Mouse (Mus musculus): ENCODE measurements at regions not wholly inside any gene's neighbourhood (a gene's known extent, or its start where the extent isn't known, plus 50 kb on each side); places are given as distances from the start of the nearest gene placed in this dataset.

DNA sequence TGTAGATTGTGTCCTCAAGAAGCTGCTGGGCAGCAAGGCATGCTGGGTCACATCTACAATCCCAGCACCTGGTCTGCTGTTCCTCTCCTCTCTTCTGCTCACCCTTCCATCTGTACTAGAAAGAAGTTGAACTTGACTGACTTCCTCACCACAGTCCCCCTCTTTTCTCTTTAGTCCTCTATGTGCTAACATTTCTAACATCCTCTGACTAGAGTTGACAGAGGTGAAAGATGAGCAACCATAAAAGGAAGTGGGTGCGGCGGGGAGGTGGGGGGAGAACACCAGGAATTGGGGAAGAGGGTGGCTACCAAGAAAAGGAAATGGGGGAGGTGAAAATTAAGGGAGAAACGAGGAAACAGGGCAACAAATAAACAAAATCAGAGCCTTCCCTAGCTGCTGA is 319.3 kb downstream of the Insc start:
- Histone ChIP-seq H3K4me1 (ENCODE audit: control insufficient read depth, insufficient read depth, insufficient read length) (no peaks in the 10 kb centered on the region), H3K27me3 (ENCODE audit: control insufficient read depth, insufficient read depth, low read length) (no peaks in the 10 kb centered on the region), H3K4me3 (ENCODE audit: extremely low read depth, insufficient read depth, insufficient read length) (no peak overlapping the region), H3K36me3 (ENCODE audit: control insufficient read depth, insufficient read depth, low read length) (no peaks in the 10 kb centered on the region), H3K27ac (ENCODE audit: insufficient read depth, low read length) (no peak overlapping the region)
- DNase-seq (ENCODE audit: low read depth in 1 of 2, low spot score in 2 of 2): no peak
- no peak for TF ChIP-seq POLR2A (IDR thresholded peaks at IDR 0.05; ENCODE audit: low read depth, low read length)
- TF ChIP-seq CTCF (IDR thresholded peaks at IDR 0.05; ENCODE audit: extremely low read depth, insufficient read depth, insufficient read length, insufficient replicate concordance): no peak
- WGBS: 6% methylated on average over 3 of the region's 3 CpGs

DNA sequence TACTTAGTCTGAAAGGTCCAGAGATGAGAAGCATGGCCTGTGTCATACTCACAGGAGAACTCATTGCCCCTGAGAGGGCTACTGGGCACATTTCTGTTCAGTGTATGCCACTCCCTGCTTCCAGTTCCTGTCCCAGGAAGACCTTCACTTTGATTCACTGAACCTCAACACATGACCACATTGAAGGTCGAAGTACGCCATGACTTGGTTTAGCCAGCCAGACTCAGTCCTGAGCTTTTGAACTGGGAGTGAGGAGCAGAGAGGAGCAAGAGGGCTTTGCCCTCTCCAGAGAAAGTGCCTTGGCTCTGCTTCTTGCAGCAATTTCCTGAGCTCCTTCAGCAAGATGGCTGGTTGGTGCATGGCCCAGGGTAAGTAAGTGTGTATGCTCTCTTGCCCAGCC is 324.1 kb downstream of the Insc start:
- Histone ChIP-seq H3K36me3 (ENCODE audit: control insufficient read depth, insufficient read depth, low read length) (no peaks in the 10 kb centered on the region), H3K4me1 (ENCODE audit: control insufficient read depth, insufficient read depth, insufficient read length) (no peaks in the 10 kb centered on the region), H3K27me3 (ENCODE audit: control insufficient read depth, insufficient read depth, low read length) (no peaks in the 10 kb centered on the region), H3K4me3 (ENCODE audit: extremely low read depth, insufficient read depth, insufficient read length) (no peak overlapping the region), H3K27ac (ENCODE audit: insufficient read depth, low read length) (no peak overlapping the region)
- TF ChIP-seq POLR2A (IDR thresholded peaks at IDR 0.05; ENCODE audit: low read depth, low read length) (no peak), CTCF (IDR thresholded peaks at IDR 0.05; ENCODE audit: extremely low read depth, insufficient read depth, insufficient read length, insufficient replicate concordance) (no peak)
- 90% methylated on average over 2 of the region's 2 CpGs for WGBS
- DNase-seq (ENCODE audit: low read depth in 1 of 2, low spot score in 2 of 2): no peak

DNA sequence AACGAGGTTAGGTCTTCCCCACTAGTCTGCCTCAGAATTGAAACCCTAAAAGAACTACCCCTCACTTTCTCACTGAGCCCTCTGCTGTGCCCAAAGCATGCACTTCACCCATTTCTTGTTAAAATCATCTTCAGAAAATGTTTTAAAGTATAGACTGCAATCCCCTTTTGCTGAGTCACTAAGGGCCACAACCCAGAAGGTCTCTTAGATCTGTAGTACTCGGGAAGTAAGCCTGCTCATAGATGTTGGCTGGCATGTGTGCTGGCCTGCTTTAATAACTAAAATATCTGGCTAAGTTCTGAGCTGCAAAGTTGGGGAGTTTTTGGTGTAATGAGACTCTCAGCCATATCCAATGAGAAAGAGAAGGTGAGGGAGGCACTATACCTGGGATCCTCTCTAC is 329.9 kb downstream of the Insc start:
- DNase-seq (ENCODE audit: low read depth in 1 of 2, low spot score in 2 of 2): no peak
- Histone ChIP-seq H3K27ac (ENCODE audit: insufficient read depth, low read length) (no peak overlapping the region), H3K27me3 (ENCODE audit: control insufficient read depth, insufficient read depth, low read length) (no peaks in the 10 kb centered on the region), H3K4me3 (ENCODE audit: extremely low read depth, insufficient read depth, insufficient read length) (no peak overlapping the region), H3K36me3 (ENCODE audit: control insufficient read depth, insufficient read depth, low read length) (no peaks in the 10 kb centered on the region), H3K4me1 (ENCODE audit: control insufficient read depth, insufficient read depth, insufficient read length) (no peaks in the 10 kb centered on the region)
- TF ChIP-seq POLR2A (IDR thresholded peaks at IDR 0.05; ENCODE audit: low read depth, low read length) (no peak), CTCF (IDR thresholded peaks at IDR 0.05; ENCODE audit: extremely low read depth, insufficient read depth, insufficient read length, insufficient replicate concordance) (no peak)
- 33% methylated on average over 2 of the region's 2 CpGs for WGBS

DNA sequence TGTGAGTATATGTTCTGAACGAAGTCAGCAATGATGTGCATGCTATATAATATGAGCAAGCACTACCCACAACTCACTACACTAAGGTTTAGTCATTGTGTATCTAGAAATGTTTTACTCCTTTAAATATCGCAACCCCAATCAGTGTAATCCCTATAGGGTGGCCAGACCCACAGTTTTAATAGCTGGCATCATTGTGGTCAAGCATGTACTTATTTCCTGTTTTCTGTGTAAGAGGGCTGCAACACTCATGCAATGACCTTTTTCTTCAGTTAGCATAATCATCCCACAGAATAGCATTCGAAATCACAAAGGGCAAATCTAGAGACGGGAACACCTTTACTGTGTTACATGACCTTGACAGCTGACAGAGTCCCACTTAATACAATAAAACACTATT is 333.3 kb downstream of the Insc start:
- H3K36me3 ChIP-seq (ENCODE audit: control insufficient read depth, insufficient read depth, low read length): no peaks in the 10 kb centered on the region
- no peak for DNase-seq (ENCODE audit: low read depth in 1 of 2, low spot score in 2 of 2)
- H3K4me3 ChIP-seq (ENCODE audit: extremely low read depth, insufficient read depth, insufficient read length): no peak overlapping the region
- no peaks in the 10 kb centered on the region for H3K27me3 ChIP-seq (ENCODE audit: control insufficient read depth, insufficient read depth, low read length)
- no peak for TF ChIP-seq CTCF (IDR thresholded peaks at IDR 0.05; ENCODE audit: extremely low read depth, insufficient read depth, insufficient read length, insufficient replicate concordance)
- TF ChIP-seq POLR2A (IDR thresholded peaks at IDR 0.05; ENCODE audit: low read depth, low read length): no peak
- no peak overlapping the region for H3K27ac ChIP-seq (ENCODE audit: insufficient read depth, low read length)
- H3K4me1 ChIP-seq (ENCODE audit: control insufficient read depth, insufficient read depth, insufficient read length): no peaks in the 10 kb centered on the region
- WGBS: 88% methylated on average over 4 of the region's 4 CpGs

DNA sequence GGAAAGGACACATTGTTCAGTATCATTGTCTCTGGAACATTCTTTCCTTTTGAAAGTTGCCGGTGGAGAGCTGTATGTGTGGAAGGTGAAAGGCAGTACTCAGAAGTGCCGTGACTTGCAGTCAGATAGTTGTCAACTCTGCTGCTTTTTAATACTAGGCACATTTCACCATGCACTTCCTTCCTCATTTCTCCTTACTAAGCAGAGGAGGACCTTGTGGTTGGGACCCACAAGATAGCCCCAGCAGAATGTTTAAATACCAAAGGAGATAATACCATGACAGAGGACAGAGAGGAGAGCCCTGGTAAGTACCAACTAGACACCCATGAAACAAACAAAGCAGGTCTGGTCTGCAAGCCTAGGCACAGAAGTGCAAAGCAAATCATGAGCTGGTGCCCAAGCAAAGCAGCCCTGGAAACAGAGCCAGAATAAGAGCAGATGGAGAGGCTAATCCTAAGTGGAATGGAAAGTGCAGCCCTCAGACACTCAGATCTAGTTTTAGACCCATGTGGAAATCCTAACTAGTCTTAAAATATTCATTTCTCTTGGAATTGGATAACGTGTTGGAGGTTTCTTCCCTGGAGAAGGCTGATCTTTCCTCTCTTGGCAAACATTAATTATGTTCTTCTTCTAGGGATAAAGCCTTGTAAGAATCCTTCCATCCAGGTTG is 341.4 kb downstream of the Insc start:
- TF ChIP-seq CTCF (IDR thresholded peaks at IDR 0.05; ENCODE audit: extremely low read depth, insufficient read depth, insufficient read length, insufficient replicate concordance) (no peak), POLR2A (IDR thresholded peaks at IDR 0.05; ENCODE audit: low read depth, low read length) (no peak)

DNA sequence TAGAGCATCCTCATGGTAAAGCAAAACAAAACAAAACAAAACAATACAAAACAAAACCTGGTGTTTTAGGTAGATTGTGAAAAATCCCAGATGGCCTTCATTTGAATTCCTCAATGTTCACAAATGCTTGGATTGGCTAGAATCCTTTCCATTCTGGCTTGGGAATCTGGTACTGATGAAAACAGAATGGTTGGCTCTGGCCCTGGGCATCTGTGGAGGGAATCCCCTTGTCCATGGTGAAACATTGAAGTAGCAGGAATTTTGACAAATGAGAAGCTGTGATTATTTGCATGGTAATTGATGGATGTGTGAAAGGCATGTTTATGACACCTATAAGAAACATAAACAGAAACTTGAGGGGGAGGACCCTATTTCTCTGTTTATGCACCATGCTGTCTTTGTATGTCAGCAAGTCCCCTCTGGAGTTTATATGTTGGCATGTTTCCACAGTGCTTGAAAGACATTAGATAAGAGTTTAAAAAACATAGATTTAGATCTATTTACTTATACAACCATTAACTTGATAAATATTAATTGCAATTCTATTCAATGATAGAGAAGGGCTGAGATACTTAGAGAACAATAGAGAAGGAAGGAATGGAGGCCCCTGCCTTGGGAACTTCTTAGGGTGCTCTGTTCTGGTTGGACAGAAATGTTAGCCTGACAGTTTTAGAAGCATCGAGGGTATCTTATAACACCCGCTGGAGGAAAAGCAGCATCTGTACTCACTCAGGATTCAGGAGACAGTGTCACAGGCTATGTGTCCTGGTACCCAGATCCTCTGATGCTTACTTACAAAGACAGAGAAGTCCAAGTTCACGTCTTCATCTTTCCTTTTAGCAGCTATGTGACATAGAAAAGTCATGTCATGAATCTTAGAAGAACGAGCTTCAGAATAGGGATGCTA is 343.3 kb downstream of the Insc start:
- no peak overlapping the region for H3K27ac ChIP-seq (ENCODE audit: insufficient read depth, low read length)
- DNase-seq (ENCODE audit: low read depth in 1 of 2, low spot score in 2 of 2): no peak
- H3K27me3 ChIP-seq (ENCODE audit: control insufficient read depth, insufficient read depth, low read length): no peaks in the 10 kb centered on the region
- H3K4me3 ChIP-seq (ENCODE audit: extremely low read depth, insufficient read depth, insufficient read length): no peak overlapping the region
- H3K4me1 ChIP-seq (ENCODE audit: control insufficient read depth, insufficient read depth, insufficient read length): no peaks in the 10 kb centered on the region
- WGBS: 83% methylated on average over 4 of the region's 4 CpGs
- H3K36me3 ChIP-seq (ENCODE audit: control insufficient read depth, insufficient read depth, low read length): no peaks in the 10 kb centered on the region
- TF ChIP-seq POLR2A (IDR thresholded peaks at IDR 0.05; ENCODE audit: low read depth, low read length) (no peak), CTCF (IDR thresholded peaks at IDR 0.05; ENCODE audit: extremely low read depth, insufficient read depth, insufficient read length, insufficient replicate concordance) (no peak)

More for the DNA sequence above, 341.4 kb downstream of the Insc start:
- Histone ChIP-seq H3K27me3 (ENCODE audit: control insufficient read depth, insufficient read depth, low read length) (no peaks in the 10 kb centered on the region), H3K27ac (ENCODE audit: insufficient read depth, low read length) (no peak overlapping the region), H3K36me3 (ENCODE audit: control insufficient read depth, insufficient read depth, low read length) (no peaks in the 10 kb centered on the region), H3K4me3 (ENCODE audit: extremely low read depth, insufficient read depth, insufficient read length) (no peak overlapping the region), H3K4me1 (ENCODE audit: control insufficient read depth, insufficient read depth, insufficient read length) (no peaks in the 10 kb centered on the region)
- WGBS: 27% methylated on average over 3 of the region's 3 CpGs
- no peak for DNase-seq (ENCODE audit: low read depth in 1 of 2, low spot score in 2 of 2)
